Mouse (Mus musculus): Measurements from ENCODE around the gene Hbb-bh2. TPM values are rescaled to one million over a fixed set of nuclear protein-coding genes. Genes with fewer than 3 reads are reported as not detected.

The Hbb-bh2 gene
- polyA plus RNA-seq, 1 experiment, result not detected

DNA sequence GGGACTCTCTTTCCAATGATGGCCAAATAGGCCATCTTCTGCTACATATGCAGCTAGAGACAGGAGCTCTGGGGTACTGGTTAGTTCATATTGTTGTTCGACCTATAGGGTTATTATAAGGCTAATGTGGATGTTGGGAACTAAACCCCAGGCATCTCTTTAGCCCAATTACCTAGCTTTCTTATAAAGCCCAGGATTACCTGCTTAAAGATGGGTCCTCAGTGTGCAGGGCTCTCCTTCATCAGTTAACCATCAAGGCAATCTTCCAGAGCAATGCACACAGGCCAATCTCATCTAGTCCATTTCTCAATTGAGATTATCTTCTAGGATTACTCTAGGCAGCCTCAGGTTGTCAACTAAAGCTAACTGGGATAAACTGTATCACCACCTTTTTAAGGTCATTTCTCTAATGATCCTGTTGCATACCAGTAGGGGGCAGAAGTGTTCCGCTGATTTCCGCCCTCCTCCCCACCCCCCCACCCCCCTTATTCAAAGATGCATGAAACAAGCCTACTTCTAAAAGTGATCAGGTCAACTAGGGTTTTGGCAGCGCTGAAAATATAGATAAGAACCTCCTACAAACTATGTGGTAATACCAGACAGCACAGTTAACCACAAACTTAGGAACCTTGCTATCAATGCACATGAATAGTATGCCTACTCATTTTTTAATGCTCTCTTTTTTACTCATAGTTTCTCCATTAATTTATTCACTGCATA lies 47.5 kb downstream of the Hbb-bh2 start:
- no peaks in the 10 kb centered on the region for H3K27me3 ChIP-seq (ENCODE audit: control insufficient read depth, insufficient read depth, low read length)
- TF ChIP-seq CTCF (IDR thresholded peaks at IDR 0.05; ENCODE audit: control insufficient read depth, insufficient read depth, insufficient replicate concordance, low read depth, low read length), result no peak
- no peak for TF ChIP-seq POLR2A (IDR thresholded peaks at IDR 0.05; ENCODE audit: control insufficient read depth, low read depth, low read length)
- no peak overlapping the region for H3K27ac ChIP-seq (ENCODE audit: control insufficient read depth, insufficient read depth, low read depth, low read length)
- H3K36me3 ChIP-seq (ENCODE audit: control insufficient read depth, insufficient read depth, low read length), result no peaks in the 10 kb centered on the region
- H3K4me1 ChIP-seq (ENCODE audit: control insufficient read depth, insufficient read depth, low read length), result no peaks in the 10 kb centered on the region
- no peak overlapping the region for H3K4me3 ChIP-seq (ENCODE audit: control insufficient read depth, low read depth, low read length)

DNA sequence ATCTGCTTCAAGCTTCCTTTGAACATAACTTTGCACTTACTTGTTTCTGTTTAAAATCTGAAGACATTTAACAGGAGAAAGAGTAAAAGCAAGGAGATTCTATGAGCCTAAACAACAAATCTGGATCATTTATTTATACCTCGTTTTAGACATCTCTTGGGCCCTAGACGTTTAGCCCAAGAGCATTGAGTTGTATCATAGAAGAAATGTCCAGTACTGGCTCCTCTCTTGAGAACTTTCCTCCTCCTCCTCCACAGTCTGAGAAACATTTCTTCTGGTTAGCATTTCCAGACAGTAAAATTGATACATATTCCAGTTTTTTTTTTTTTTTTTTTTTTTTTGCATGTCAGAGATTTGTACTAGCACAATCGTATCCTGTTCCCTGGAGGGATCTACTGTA lies 48.6 kb downstream of the Hbb-bh2 start, which contains the start of gene Olfr67:
TSS of gene Olfr67 (minus strand) at position 101 of the 400 bp plus-strand sequence.
- no peak within 1 kb of the TSS for H3K27ac ChIP-seq (ENCODE audit: control insufficient read depth, insufficient read depth, low read depth, low read length)
- no peaks in the 10 kb centered on the region for H3K27me3 ChIP-seq (ENCODE audit: control insufficient read depth, insufficient read depth, low read length)
- no peak within 1 kb of the TSS for H3K4me3 ChIP-seq (ENCODE audit: control insufficient read depth, low read depth, low read length)
- TF ChIP-seq POLR2A (IDR thresholded peaks at IDR 0.05; ENCODE audit: control insufficient read depth, low read depth, low read length) (no peak), CTCF (IDR thresholded peaks at IDR 0.05; ENCODE audit: control insufficient read depth, insufficient read depth, insufficient replicate concordance, low read depth, low read length) (no peak)
- no peaks in the 10 kb centered on the region for H3K4me1 ChIP-seq (ENCODE audit: control insufficient read depth, insufficient read depth, low read length)
- H3K36me3 ChIP-seq (ENCODE audit: control insufficient read depth, insufficient read depth, low read length), result no peaks in the 10 kb centered on the region

Other genes with a start within 250 kb of the Hbb-bh2 start
- gene Olfr619, start 239.9 kb downstream of the Hbb-bh2 start, polyA plus RNA-seq (2012; rRNA removed), result not detected in 2 replicates
- gene Olfr620, start 228.0 kb downstream of the Hbb-bh2 start, polyA plus RNA-seq (2012; rRNA removed), result not detected in 2 replicates
- not detected in 2 replicates for gene Olfr622, start 197.8 kb downstream of the Hbb-bh2 start, polyA plus RNA-seq (2012; rRNA removed)
- gene Olfr623, start 176.8 kb downstream of the Hbb-bh2 start, polyA plus RNA-seq (2012; rRNA removed), result not detected in 2 replicates
- gene Olfr624, start 169.3 kb downstream of the Hbb-bh2 start, polyA plus RNA-seq (2012; rRNA removed), result 0.02 TPM in 1 of 2 replicates, not detected in the other
- gene Olfr625-ps1, start 157.8 kb downstream of the Hbb-bh2 start, polyA plus RNA-seq (2012; rRNA removed), result not detected in 2 replicates
- not detected in 2 replicates for gene Olfr243, start 125.8 kb downstream of the Hbb-bh2 start, polyA plus RNA-seq (2012; rRNA removed)
- not detected in 2 replicates for gene Olfr628, start 110.1 kb downstream of the Hbb-bh2 start, polyA plus RNA-seq (2012; rRNA removed)
- gene Olfr629, start 95.6 kb downstream of the Hbb-bh2 start, polyA plus RNA-seq (2012; rRNA removed), result not detected in 2 replicates
- not detected in 2 replicates for gene Olfr630, start 83.2 kb downstream of the Hbb-bh2 start, polyA plus RNA-seq (2012; rRNA removed)
- gene Olfr69, start 68.9 kb downstream of the Hbb-bh2 start, polyA plus RNA-seq (2012; rRNA removed), result not detected in 2 replicates
- gene Olfr68, start 60.8 kb downstream of the Hbb-bh2 start, polyA plus RNA-seq (2012; rRNA removed), result not detected in 2 replicates
- gene Olfr67, start 48.7 kb downstream of the Hbb-bh2 start, polyA plus RNA-seq (2012; rRNA removed), result not detected in 2 replicates
- 8.1 and 11.1 TPM in 2 replicates for gene Hbb-bt, start 26.5 kb downstream of the Hbb-bh2 start, polyA plus RNA-seq (2012; rRNA removed)
- gene Hbb-bs, start 12.4 kb downstream of the Hbb-bh2 start, polyA plus RNA-seq (2012; rRNA removed), result 78.9 and 88.8 TPM in 2 replicates
- gene Hbb-bh1, start 2.6 kb upstream of the Hbb-bh2 start, polyA plus RNA-seq (2012; rRNA removed), result not detected in 2 replicates
- 0.19 and 0.26 TPM in 2 replicates for gene Hbb-y, start 12.7 kb upstream of the Hbb-bh2 start, polyA plus RNA-seq (2012; rRNA removed)
- gene Olfr66, start 45.7 kb upstream of the Hbb-bh2 start, polyA plus RNA-seq (2012; rRNA removed), result not detected in 2 replicates
- gene Olfr64, start 54.0 kb upstream of the Hbb-bh2 start, polyA plus RNA-seq (2012; rRNA removed), result not detected in 2 replicates
- not detected in 2 replicates for gene Olfr65, start 63.0 kb upstream of the Hbb-bh2 start, polyA plus RNA-seq (2012; rRNA removed)
- not detected in 2 replicates for gene Olfr631, start 88.3 kb upstream of the Hbb-bh2 start, polyA plus RNA-seq (2012; rRNA removed)
- gene Olfr632, start 93.8 kb upstream of the Hbb-bh2 start, polyA plus RNA-seq (2012; rRNA removed), result not detected in 2 replicates
- not detected in 2 replicates for gene Olfr633, start 103.9 kb upstream of the Hbb-bh2 start, polyA plus RNA-seq (2012; rRNA removed)
- gene Olfr635, start 130.6 kb upstream of the Hbb-bh2 start, polyA plus RNA-seq (2012; rRNA removed), result not detected in 2 replicates
- not detected in 2 replicates for gene Olfr638, start 158.2 kb upstream of the Hbb-bh2 start, polyA plus RNA-seq (2012; rRNA removed)
- not detected in 2 replicates for gene Olfr639, start 176.8 kb upstream of the Hbb-bh2 start, polyA plus RNA-seq (2012; rRNA removed)
- 0.07 TPM in 1 of 2 replicates, not detected in the other for gene Olfr640, start 185.1 kb upstream of the Hbb-bh2 start, polyA plus RNA-seq (2012; rRNA removed)
- 0.15 TPM in 1 of 2 replicates, not detected in the other for gene Olfr641, start 194.9 kb upstream of the Hbb-bh2 start, polyA plus RNA-seq (2012; rRNA removed)
- gene Olfr642, start 212.1 kb upstream of the Hbb-bh2 start, polyA plus RNA-seq (2012; rRNA removed), result 0.53 TPM in 1 of 2 replicates, not detected in the other
- 0.80 and 0.89 TPM in 2 replicates for gene 4930516K23Rik, start 220.9 kb upstream of the Hbb-bh2 start, polyA plus RNA-seq (2012; rRNA removed)
- gene Olfr644, start 231.3 kb upstream of the Hbb-bh2 start, polyA plus RNA-seq (2012; rRNA removed), result 0.12 TPM in 1 of 2 replicates, not detected in the other
- 0.02 TPM in 1 of 2 replicates, not detected in the other for gene Olfr645, start 244.9 kb upstream of the Hbb-bh2 start, polyA plus RNA-seq (2012; rRNA removed)